Mouse (Mus musculus) spleen, adult 18-20 months (tissue): ENCODE data around the gene Hmga1b.
"Not testable (repeated sequence)": the region's sequence is repeated elsewhere in the genome, so short reads cannot be mapped to it uniquely, and the experiment has no call there.

Experiments used
- DNase-seq, 2 experiments: peaks; one replicate each; pipeline ENCODE4 v3.0.0; 2022; ENCODE audit warnings: mixed read lengths in 2 of 2

The Hmga1b gene

DNA sequence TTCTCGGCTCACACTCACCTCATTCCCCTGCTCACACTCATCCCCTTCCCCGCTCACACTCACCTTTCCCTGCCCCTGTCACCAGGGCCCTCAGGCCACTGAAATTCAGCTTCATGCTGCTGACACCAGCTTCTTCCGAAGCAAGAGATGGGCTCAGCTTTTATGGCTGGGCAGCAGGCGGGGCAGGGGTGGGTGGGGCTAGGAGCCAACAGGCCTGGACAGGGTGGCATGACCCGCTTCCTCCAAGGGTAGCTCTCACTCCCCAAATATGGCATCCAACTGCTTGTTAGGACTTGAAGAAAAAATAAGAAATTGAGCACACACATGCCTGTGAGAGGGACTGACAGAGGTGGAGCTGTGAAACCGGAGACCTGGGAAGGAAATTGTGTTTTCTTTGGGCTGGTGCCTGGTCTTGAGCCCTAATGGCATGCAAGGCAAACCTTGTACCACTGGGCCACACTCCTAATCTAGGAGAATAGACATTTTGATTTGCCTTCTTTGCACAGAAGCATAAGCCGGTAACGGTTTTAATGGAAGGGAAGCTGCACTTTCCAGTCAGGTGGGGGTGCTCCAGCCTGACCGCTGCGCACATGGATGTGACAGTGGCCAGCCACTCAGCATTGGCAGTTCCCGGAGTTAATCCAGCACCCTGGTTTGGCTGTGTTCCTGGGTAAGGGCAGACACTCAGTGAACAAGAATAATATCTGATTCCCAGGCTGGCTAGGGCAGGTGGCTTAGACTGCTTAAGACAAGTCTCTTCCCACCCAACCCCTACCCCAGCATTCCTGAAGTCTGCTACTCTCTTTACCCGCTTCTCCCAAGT lies 30.5 kb upstream of the Hmga1b start, which contains the start of gene Cbr2:
Gene Cbr2 (minus strand): TSS at position 257 of the 823 bp plus-strand sequence.
- DNase-seq, result peak in 1 of 2 experiments; percentile 1

DNA sequence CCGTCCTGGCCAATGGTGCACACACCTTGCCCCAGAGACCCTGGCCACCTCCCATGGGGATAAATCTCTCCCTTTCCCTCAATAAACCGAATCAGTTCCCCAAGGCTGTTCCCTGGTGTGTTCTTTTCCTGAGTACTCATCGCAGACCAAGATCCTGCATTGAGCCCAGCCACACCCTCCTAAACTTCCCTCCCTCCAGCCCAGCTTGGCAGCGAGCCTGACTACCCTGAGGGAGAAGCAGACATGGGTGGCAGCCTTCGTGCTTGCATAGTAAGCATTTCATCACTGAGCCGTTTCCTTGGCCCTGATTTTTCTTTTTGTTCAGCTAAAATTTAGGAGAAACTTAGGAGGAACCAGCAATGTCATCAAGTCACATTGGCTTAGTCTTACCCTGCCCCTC lies 29.1 kb upstream of the Hmga1b start:
- no peak for DNase-seq

DNA sequence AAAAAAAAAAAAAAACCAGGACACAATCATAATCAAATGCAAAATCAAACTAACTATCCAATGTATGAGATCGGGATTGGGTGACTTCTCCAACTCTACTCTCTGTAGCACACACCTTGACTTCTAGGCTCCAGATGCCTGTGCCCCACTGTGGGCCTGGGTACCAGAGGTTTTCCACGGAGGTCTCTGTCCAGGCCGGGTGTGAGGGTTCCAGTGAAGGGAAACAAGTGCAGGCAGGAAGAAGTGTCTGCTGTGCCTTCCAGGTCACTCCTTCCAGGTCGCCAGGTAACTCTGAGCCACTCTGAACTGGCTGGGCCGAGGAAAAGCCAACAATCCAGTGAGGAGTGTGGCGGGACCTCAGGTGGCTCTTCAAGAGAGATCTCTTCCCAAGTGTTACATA lies 26.2 kb upstream of the Hmga1b start:
- DNase-seq, result no peak

DNA sequence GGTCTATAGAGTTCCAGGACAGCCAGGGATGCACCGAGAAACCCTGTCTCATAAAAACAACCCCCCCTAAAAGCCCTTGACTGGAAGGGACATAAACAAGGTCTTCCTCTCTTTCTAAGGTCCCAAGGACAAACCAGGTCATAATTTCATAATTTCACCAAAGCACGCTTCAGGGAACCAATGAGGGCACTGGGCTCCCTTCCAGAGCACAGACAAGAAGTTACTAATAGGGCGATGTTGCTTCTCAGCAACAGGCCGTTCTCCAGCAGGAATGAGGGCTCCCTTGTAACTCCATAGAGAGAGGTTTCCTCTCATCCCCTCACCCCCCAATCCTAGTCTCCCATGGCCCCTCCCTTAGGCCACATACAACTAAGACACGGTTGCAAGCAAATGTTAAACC lies 21.6 kb upstream of the Hmga1b start:
- no peak for DNase-seq

DNA sequence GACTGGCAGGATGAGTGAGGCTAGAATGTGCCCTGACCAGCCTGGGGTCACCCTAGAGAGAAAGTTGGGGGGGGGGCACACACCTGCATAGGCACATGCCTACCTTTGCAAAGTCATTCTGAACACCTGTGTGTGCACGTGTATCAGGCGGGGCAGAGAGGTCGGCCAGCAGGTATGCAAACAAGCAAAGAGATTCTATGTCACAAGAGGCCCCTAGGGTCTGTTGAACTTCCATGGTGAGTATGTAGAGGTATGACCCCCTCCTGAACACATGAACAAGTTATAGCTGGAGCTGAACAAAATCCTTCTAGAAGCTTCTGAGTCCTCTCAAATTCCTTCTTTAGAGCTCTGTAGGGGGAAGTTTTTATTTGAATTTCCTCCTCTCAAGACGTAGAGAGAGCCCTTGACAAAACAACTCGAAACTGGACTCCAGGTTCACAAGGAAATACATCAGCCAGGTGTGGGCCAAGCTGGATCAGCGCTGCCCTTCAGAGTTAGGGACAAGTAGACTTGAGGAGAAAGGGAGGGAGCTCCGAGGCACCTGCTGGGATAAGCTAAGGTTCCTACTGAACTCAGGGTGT lies 18.4 kb upstream of the Hmga1b start:
- DNase-seq, result no peak

DNA sequence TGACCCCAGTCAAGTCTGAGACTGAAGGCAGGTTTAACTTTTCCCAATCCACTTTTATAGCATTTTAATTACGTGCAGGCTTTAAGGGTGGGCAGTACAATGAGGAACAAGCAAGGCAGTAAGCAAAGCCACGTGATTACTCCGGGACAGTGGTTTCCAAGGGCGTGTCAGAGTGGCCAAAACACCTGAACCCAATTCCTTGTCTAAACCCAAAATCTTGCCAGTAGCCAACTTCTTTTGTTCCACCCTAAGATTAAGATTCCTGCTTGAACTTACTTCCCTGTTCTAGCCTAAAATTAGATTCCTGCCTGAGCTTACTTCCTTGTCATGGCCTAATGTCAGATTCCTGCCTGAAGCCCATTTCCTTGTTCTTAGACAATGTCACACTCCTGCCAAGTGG lies 14.6 kb upstream of the Hmga1b start:
- DNase-seq, result no peak

DNA sequence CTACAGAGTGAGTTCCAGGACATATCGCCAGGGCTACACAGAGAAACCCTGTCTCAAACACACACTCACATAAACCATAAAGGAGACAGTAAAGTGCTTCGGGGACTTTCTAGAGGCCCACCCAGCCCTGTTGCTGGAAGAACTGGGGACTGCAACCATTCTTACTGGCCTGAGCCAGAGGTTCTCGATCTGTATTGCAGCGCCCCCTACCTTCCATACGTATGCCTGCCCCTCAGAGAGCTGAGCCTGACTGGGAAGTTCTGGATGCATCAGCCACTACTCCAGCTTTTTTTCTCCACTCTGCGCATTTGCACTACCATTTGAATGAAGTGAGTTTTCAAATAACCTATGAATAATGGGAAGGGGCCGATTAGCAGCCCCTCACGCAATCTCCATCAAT lies 13.2 kb upstream of the Hmga1b start:
- DNase-seq, result peak in 1 of 2 experiments; percentile 50

DNA sequence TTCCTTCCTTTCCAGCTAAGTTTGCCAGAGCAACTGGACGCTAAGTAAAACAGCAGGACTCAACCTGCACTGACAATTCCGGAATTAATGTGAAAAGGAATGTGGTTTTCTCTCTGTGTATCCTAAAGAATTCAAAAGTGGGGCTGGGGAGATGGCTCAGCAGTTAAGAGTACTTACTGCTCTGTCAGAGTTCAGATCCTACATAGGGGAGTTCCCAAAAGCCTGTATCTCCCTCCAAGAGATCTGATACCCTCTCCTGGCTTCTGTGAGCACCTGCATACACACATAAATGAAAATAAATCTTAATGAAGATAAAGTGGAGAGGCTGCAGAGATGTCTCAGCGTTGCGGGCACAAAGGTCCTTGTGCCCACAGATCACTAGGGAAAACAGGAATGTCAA lies 11.0 kb upstream of the Hmga1b start:
- DNase-seq, result no peak

DNA sequence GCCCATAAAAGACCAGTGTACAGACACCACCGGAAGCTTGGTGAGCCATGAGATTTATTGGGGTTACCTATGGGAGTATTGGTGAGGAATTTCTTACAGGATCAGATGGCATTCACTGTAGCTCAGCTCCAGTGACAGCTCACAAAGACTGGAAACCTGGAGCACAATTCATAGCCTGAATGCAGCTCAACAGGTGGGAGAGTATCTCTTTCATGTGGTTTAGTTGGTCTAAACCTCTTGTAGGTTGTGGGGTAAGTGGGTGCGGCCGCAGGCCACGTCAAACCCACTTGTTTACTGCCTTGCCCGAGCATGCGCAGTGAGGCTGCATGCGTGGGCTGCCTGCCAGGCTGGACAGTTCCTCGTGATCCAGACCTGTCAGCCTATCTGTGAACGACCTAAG lies 2.4 kb upstream of the Hmga1b start:
- no peak for DNase-seq

DNA sequence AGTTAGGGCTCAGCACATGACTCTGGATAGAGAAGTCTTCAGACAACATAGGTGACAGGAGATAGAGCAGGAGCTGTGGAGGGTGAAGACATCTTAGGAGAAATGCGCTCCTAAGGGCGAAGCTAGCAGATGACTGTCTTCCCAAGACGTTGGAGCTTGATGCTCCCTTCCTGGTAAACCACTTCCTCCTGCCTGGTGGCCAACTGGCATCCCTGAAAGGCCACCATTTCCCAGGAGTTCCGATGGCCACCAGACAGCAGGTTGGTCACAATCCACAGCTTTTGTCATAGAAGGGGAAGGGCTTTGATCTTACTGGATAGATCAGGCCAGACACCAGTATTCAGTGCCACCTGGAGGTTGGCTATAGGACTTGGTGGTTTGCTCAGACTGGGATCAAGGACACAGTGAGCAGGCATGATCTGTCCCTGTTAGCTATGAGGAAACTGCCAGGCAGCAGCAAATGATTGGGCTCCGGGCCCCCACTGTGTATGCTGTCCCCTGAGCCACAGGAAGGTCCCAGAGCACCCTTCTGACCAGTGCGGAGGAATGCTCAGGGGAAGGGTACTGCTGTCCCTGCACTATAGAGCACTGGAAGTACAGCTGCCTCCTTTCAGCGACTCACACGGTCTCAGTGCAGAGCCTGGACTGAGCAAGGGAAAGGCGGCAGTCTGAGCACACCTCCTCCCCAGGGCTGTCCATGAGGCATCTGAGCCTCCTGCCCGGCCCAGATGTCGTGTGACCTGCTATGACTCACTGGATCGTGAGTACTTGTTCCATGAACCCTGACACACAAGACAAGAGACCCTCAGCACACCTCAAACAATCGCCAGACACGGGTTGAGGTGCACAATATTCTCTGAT lies 553 bp upstream of the Hmga1b start:
- DNase-seq, result no peak

DNA sequence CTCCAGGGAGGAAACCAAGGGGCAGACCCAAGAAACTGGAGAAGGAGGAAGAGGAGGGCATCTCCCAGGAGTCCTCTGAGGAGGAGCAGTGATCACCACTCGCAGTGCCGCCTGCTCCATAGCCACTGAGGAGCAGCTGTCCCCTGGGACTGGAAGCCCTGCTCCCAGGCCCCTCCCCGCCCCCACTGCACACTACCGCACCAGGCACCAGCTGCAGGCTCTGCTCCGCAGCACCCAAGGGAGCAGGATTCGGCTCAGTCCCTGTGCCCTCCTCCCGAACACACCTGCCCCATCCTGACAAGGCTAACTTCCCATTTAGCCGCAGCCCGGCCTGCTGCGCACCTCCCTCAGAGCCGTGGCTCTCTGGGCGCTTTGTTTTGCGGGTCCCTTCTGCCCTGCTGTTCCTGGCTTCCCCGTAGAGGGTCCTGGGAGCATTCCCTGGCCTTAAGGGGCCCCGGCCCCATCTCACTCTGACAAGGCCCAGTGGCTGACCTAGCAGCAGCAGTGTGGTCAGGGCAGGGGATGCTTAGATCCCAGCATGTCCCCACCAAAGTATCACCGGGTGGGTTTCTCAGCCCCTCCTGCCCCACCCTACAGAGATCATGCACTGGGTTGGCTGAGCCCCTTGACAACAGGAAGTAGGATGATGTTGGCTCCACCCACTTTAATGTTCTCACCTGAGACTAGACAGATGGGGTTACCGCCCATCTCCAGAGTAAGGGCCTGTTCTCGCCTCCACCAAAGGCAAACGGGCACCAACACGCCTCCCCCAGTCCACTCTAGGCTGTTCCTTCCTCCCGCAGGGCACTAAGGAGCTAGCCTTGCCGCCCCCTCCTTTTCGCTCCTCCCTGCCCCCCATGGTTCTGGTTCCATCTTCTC lies 766 bp downstream of the Hmga1b start:
- DNase-seq, result not testable (repeated sequence)

DNA sequence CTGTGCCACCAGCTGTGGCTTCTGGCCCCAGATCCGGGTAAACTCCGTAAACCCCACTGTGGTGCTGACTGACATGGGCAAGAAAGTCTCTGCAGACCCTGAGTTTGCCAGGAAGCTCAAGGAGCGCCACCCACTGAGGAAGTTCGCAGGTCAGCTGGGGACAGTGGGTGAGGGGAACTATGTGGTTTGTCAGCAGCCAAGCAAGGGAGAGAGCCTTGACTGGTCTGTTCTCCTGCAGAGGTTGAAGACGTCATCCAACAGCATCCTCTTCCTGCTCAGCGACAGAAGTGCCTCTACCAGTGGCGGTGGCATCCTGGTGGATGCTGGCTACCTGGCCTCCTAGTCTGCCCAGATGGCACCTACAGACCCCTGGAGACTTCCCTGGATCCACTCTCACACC lies 4.4 kb downstream of the Hmga1b start:
- not testable (repeated sequence) for DNase-seq

DNA sequence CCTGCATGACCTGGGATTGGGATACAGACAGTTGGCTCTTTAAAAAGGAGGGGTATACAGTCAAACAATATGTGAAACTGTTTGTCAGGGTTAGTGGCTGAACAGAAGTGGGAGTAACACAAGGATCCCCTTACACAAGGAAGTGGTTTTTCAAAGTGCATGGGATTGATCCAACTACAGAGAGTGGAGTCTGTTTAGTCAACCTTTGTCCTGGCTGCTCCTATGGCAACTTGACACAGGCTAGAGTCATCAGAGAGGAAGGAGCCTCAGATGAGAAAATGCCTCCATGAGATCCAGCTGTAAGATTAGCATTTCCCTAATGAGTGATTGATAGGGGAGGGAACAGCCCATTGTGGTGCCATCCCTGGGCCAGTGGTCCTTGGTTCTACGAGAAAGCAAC lies 5.6 kb downstream of the Hmga1b start:
- DNase-seq, result no peak

DNA sequence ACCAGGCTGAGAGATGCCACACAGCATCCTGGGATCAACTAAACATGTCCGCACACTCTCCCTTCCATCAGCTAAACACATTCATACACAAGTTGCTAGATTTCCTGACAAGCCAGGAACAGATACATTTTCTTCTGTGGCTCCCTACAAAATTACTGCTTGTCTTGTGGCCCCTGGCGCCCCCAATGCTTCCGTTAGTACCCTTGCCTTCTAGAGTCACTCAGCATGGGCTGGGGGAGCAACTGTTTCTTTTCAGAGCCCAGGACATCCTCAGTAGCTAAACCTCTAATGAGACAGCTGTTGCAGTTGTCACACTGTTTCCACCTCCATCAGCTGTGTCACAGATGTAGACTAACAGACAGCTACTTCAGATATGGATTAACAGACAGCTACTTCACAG lies 10.2 kb downstream of the Hmga1b start:
- DNase-seq, result no peak

DNA sequence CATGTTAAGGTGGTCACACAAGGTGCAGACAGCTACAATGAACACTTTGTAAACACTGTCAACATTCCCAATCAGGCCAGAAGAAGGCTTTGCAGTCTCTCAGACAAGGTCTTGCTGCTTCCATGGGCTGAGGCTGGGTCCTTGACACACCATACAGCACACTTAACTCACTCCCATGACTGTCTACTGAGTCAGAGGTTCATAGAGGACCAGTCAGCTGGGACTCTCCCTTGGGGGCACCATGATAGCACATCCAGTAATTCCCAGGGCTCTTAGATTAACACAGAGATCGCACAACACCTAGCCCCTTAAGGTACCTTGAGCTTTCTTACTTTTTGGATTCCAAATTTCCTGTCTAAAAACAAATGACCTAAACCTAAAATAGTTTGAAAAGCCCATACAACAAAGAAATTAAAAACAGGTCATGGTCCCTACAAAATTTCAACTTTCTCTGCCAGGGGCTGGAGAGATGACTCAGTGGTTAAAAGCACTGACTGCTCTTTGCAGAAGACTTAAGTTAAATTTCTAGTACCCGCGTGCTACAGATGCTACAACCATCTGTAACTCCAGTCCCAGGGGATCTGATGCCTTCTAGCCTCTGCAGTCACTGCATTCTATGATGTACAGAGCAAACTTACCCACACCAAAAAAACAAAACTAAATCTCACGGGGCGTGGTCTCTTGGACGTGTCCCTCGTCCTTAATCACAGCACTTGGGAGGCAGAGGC lies 11.0 kb downstream of the Hmga1b start:
- DNase-seq, result no peak

DNA sequence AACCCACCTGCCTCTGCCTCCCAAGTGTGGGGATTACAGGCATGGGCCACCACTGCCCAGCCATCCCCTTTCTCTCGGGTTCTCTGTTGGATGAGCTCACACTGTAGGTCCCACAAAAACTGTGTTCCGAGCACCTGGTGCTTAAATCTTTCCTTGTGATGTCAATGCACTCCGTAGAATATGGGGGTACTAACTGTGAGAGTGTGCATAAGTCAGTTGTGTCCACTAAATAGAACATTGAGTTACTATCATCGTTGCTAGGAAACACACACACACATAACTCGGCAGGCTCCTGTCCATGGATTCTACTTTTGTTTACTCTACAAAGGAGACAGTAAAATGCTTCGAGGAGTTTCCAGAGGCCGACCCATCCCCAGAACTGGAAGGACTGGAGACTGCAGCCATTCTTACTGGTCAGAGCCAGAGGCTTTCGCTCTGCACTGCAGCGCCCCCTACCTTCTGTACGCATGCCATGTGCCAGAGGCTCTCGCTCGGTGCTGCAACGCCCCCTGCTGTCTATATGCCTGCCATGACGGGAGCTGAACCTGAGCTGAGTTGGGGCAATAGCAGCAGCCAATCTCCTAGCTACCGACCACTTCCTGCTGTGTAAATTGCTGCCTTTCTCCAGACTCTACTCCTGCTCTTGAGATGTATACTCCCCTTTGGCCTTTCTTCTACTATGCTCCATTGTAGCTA lies 13.3 kb downstream of the Hmga1b start:
- DNase-seq, result peak; percentile 80 to 93

DNA sequence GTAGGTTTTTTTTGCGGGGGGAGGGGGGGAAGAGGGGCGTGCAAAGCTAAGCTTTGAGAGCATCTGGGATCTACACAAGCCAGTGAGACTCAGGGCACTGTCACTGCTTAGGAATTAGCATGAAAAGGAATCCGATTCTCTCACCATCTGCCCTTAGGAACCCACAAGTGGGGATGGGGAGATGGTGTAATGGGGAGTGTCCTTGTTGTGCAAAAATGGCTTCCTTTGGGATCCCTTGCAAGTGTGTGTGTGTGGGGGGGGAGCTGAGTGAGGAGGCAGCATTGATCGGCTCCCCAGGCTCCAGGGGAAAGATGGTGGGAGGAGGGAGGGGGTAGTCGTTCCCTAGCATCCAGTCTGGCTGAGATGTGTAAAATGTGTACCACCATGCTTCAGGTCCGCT lies 14.5 kb downstream of the Hmga1b start:
- DNase-seq, result no peak

DNA sequence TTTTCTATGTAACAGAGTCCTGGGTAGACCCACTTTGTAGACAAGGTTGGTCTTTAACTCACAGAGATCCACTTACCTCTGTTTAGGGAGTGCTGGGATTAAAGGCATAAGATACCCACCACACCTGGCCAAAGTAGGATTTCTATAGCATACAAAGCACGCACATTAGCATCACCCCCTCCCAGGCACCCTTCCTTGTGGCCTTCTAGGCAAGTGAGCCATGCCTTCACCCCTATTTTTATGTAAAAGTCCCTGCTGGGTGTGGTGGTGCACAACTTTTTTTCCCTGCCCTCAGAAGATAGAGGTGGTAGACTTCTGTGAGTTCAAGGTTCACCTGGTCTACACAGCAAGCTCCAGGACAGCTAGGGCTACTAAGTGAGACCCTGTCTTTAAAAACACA lies 17.3 kb downstream of the Hmga1b start:
- no peak for DNase-seq

DNA sequence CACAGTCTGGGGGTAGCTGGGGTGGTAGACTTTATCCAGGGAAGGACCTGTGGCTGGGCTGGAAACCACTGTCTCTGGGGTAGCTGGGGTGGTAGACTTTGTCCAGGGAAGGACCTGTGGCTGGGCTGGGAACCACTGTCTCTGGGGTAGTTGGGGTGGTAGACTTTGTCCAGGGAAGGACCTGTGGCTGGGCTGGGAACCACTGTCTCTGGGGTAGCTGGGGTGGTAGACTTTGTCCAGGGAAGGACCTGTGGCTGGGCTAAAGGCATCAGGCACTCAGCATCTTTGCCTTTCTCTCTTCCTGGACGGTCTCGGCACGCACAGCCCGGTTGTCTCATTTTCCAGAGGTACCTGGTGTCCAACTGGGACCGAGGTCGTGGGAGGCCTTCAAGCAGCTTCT lies 18.8 kb downstream of the Hmga1b start:
- not testable (repeated sequence) for DNase-seq

DNA sequence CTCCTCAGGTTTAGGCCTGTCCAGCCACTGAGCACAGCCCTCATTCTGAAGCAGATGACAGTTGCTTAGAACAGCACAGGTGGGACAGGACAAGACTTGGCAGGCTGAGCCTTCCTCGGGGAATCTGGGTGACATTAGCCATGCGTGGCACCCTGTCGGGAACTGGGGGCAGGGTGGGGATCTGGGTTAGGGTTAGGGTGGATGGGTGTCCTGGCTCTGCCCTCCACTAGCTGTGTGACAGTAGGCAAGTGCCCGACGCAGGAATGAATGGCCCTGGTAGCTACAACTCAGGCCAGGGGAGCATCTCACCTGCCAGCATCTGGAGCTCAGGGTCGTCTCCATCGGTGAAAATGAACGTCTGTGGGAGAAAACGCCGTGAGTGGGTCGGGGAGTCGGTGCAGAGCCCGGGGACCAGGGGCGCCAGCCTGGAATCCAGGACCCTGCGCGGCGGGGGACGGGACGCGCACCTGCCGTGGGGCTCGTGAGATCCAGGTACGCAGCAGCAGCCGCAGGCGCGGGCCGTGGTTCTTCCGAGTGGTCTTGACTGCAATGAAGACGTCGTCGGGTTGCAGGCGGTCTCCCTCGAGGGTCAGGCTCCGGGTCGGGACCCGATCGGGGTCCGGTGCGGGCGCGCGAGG lies 21.0 kb downstream of the Hmga1b start:
- no peak for DNase-seq
